Mouse (Mus musculus): ENCODE measurements around the gene Cdc37l1.

DNA sequence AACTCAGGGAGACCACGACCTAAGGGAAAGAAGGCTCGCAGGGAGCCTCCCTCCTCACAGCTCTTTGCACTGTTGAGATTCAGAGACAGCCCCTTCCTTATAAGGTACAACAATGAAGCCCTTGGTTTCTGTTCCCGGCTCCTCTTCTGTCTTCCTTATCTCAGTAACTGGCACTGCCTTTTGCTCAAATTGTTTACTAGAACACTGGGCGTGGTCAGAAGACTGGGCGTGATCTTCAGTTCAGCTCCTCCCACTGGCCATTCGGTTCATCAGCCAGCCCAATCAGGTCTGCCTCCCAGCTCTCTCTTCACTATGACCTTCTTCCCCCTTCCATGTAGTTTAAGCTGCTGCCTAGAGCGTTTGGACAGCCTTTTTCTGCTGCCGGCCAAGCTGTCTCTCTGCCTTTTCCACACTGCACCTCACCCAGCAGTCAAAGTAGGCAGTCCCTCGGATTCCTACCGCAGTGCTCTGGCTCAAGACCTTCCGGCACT lies 76.9 kb downstream of the Cdc37l1 start:
- no peak for TF ChIP-seq CTCF (IDR thresholded peaks at IDR 0.05; ENCODE audit: low read depth, low read length)
- peak; percentile 76; the same call in 1 of the 2 replicates for TF ChIP-seq POLR2A (IDR thresholded peaks at IDR 0.05; ENCODE audit: extremely low read depth, insufficient read depth, low read length)
